Mouse (Mus musculus): Measurements from ENCODE around the gene Acta2.

- TF ChIP-seq POLR2A (IDR thresholded peaks at IDR 0.05; ENCODE audit: low read depth, low read length) (no peak), CTCF (IDR thresholded peaks at IDR 0.05; ENCODE audit: extremely low read depth, insufficient read depth, insufficient read length, insufficient replicate concordance) (no peak)
Observed at GRCm38 (mm10) chr19:34213251-34213645, 42.1 kb downstream of the Acta2 start.

All from spleen, adult 2 months (tissue).